Mouse (Mus musculus): Measurements from ENCODE around the gene Tcea3.

The Tcea3 gene

GRCm38 (mm10) chr4:136282621-136283480 lies 35.3 kb downstream of the Tcea3 start:
- DNase-seq: peak; percentile 52

- no peak for DNase-seq
Measured at GRCm38 (mm10) chr4:136283783-136284182, 36.3 kb downstream of the Tcea3 start.

GRCm38 (mm10) chr4:136284455-136284854 lies 36.9 kb downstream of the Tcea3 start, which contains the start of gene Zfp46:
Gene Zfp46 (plus strand): TSS chr4:136284683.
- DNase-seq: peak; percentile 87

GRCm38 (mm10) chr4:136284891-136285290 lies 37.4 kb downstream of the Tcea3 start:
- no peak for DNase-seq

GRCm38 (mm10) chr4:136285348-136285810 lies 37.9 kb downstream of the Tcea3 start:
- peak; percentile 97 for DNase-seq

- DNase-seq: peak; percentile 98
Measured at GRCm38 (mm10) chr4:136285811-136286371, 38.4 kb downstream of the Tcea3 start.

GRCm38 (mm10) chr4:136289918-136290780 lies 42.6 kb downstream of the Tcea3 start:
- no peak for DNase-seq

GRCm38 (mm10) chr4:136290781-136291595 lies 43.5 kb downstream of the Tcea3 start:
- DNase-seq: no peak

- no peak for DNase-seq
Measured at GRCm38 (mm10) chr4:136291692-136292091, 44.2 kb downstream of the Tcea3 start.

GRCm38 (mm10) chr4:136295941-136296340 lies 48.4 kb downstream of the Tcea3 start:
- peak; percentile 68 for DNase-seq

- no peak for DNase-seq
Measured at GRCm38 (mm10) chr4:136302462-136302861, 54.9 kb downstream of the Tcea3 start.

GRCm38 (mm10) chr4:136304181-136304580 lies 56.7 kb downstream of the Tcea3 start:
- DNase-seq: peak; percentile 63

GRCm38 (mm10) chr4:136308355-136308754 lies 60.8 kb downstream of the Tcea3 start:
- DNase-seq: no peak

GRCm38 (mm10) chr4:136309780-136310179 lies 62.3 kb downstream of the Tcea3 start:
- DNase-seq: peak; percentile 70

GRCm38 (mm10) chr4:136310229-136311041 lies 62.9 kb downstream of the Tcea3 start, which contains the start of gene Hnrnpr:
Gene Hnrnpr (plus strand): TSS chr4:136310942.
- DNase-seq: peak; percentile 100

GRCm38 (mm10) chr4:136311042-136311999 lies 63.8 kb downstream of the Tcea3 start:
- DNase-seq: peak; percentile 73

GRCm38 (mm10) chr4:136312616-136313015 lies 65.1 kb downstream of the Tcea3 start:
- no peak for DNase-seq

GRCm38 (mm10) chr4:136317667-136318066 lies 70.1 kb downstream of the Tcea3 start:
- DNase-seq: no peak

GRCm38 (mm10) chr4:136320016-136320415 lies 72.5 kb downstream of the Tcea3 start:
- DNase-seq: no peak

- DNase-seq: peak; percentile 57
Measured at GRCm38 (mm10) chr4:136324226-136324625, 76.7 kb downstream of the Tcea3 start.
